Mouse (Mus musculus) liver, embryonic 14.5 days (tissue): ENCODE results near the gene Ncs1. TPM values are rescaled to one million over a fixed set of nuclear protein-coding genes. Genes with fewer than 3 reads are reported as not detected.

Source experiments
- ATAC-seq: fragments of 200-750 bp; cut with Nextera tagmentation; 2 replicates; pipeline ENCODE4 v1.8.0; 2017; ENCODE audit warnings: moderate number of reproducible peaks, mild to moderate bottlenecking, moderate library complexity; ENCODE audit not compliant: insufficient read depth
- DNase-seq, 3 experiments: peaks; one replicate each; pipeline ENCODE4 v3.0.0-alpha.2; 2012 to 2013; ENCODE audit warnings: low read depth in 3 of 3, low spot score in 3 of 3
- H3K27ac ChIP-seq: fragments of 300-500 bp; sonication (generic); 2 replicates; pipeline ENCODE4 v1.5.1; 2014; ENCODE audit warnings: moderate library complexity, mild to moderate bottlenecking, control low read depth, inconsistent platforms
- H3K27me3 ChIP-seq: fragments of 300-500 bp; sonication (generic); 2 replicates; pipeline ENCODE4 v1.6.1; 2014; ENCODE audit warnings: mild to moderate bottlenecking, low read length, moderate library complexity; ENCODE audit not compliant: control insufficient read depth, insufficient read depth
- H3K36me3 ChIP-seq: fragments of 300-500 bp; sonication (generic); replicated peaks from 2 replicates; pipeline ENCODE4 v1.6.1; 2014; ENCODE audit warnings: low read depth; ENCODE audit not compliant: control insufficient read depth, insufficient read depth
- H3K4me1 ChIP-seq, 2 experiments: fragments of 200-500 bp in 1 of 2; fragments of 300-500 bp in 1 of 2; sonication (generic) in 1 of 2; replicated peaks; 2 replicates each; pipeline ENCODE4 v1.6.1; 2012 to 2014; ENCODE audit warnings: antibody characterized with exemption in 1 of 2, inconsistent platforms in 1 of 2, low read length in 1 of 2; ENCODE audit not compliant: control insufficient read depth in 2 of 2, insufficient read depth in 2 of 2
- H3K4me2 ChIP-seq: fragments of 300-500 bp; sonication (generic); 2 replicates; pipeline ENCODE4 v1.6.1; 2014; ENCODE audit warnings: low read depth, mild to moderate bottlenecking, control low read depth, moderate library complexity
- H3K4me3 ChIP-seq, 2 experiments: fragments of 200-500 bp in 1 of 2; fragments of 300-500 bp in 1 of 2; sonication (generic) in 1 of 2; 2 replicates each; pipeline ENCODE4 v1.5.1; 2012 to 2014; ENCODE audit warnings: low read depth in 2 of 2, low read length in 2 of 2, mild to moderate bottlenecking in 2 of 2, control low read depth in 1 of 2, inconsistent platforms in 1 of 2, moderate library complexity in 1 of 2; ENCODE audit not compliant: insufficient read depth in 1 of 2
- H3K9ac ChIP-seq: fragments of 300-500 bp; sonication (generic); replicated peaks from 2 replicates; pipeline ENCODE4 v1.6.1; 2014; ENCODE audit warnings: mild to moderate bottlenecking, control low read depth, moderate library complexity
- H3K9me3 ChIP-seq: fragments of 300-500 bp; sonication (generic); 2 replicates; pipeline ENCODE4 v1.6.1; 2016; ENCODE audit warnings: low read length, mixed read lengths; ENCODE audit not compliant: control insufficient read depth
- CTCF ChIP-seq: IDR thresholded peaks from 2 replicates; pipeline ENCODE4 v1.5.1; 2016; ENCODE audit warnings: antibody characterized with exemption, low read depth, control low read depth
- EP300 ChIP-seq: IDR thresholded peaks from 2 replicates; pipeline ENCODE4 v1.6.1; 2016; ENCODE audit warnings: antibody characterized with exemption, low read depth
- WGBS: fragments of 180-500 bp; shearing (Covaris S2); extraction: QIAGEN DNeasy Blood & Tissue Kit; methylation state at CpG from one replicate; pipeline ENCODE4 v1.1.7; 2014; ENCODE audit not compliant: insufficient replicate concordance; 5-methylcytosine and 5-hydroxymethylcytosine counted together
- polyA plus RNA-seq, 2 experiments: library from polyadenylated mRNA; depleted of rRNA in 1 of 2; stranded (reverse) in 1 of 2; unstranded in 1 of 2; fragments of >200 nt; fragmentation: Nextera tagmentation in 1 of 2; extraction: Ambion mirVana in 1 of 2; gene quantifications; 2 replicates each; pipeline versions ENCODE4 v1.2.1 to v1.2.3; 2012 to 2014

The Ncs1 gene
- polyA plus RNA-seq, 2 experiments, result 0.42 to 1.4 TPM

- H3K27ac ChIP-seq, result no peak overlapping the region
- ATAC-seq (no peak), DNase-seq (no peak)
- no peak overlapping the region for H3K4me3 ChIP-seq
- WGBS, result 48% methylated on average over 12 of the region's 12 CpGs
- H3K27me3 ChIP-seq, result no peaks in the 10 kb centered on the region
- TF ChIP-seq EP300 (no peak), CTCF (no peak)
- no peak overlapping the region for H3K9ac ChIP-seq
- H3K9me3 ChIP-seq, result no peaks in the 10 kb centered on the region
- no peak overlapping the region for H3K4me2 ChIP-seq
- H3K4me1 ChIP-seq, result no peaks in the 10 kb centered on the region
- no peaks in the 10 kb centered on the region for H3K36me3 ChIP-seq
Observed at GRCm38 (mm10) chr2:31337706-31338330, 92.2 kb downstream of the Ncs1 start.

- Histone ChIP-seq H3K36me3 (no peaks in the 10 kb centered on the region), H3K27ac (no peak overlapping the region), H3K9me3 (no peaks in the 10 kb centered on the region), H3K4me3 (no peak overlapping the region), H3K9ac (no peak overlapping the region), H3K4me2 (no peak overlapping the region), H3K27me3 (no peaks in the 10 kb centered on the region), H3K4me1 (no peaks in the 10 kb centered on the region)
- no peak for DNase-seq
- WGBS, result 43% methylated on average over 9 of the region's 9 CpGs
- no peak for ATAC-seq
- TF ChIP-seq EP300 (no peak), CTCF (no peak)
Observed at GRCm38 (mm10) chr2:31339826-31340225, 94.2 kb downstream of the Ncs1 start.

DNA sequence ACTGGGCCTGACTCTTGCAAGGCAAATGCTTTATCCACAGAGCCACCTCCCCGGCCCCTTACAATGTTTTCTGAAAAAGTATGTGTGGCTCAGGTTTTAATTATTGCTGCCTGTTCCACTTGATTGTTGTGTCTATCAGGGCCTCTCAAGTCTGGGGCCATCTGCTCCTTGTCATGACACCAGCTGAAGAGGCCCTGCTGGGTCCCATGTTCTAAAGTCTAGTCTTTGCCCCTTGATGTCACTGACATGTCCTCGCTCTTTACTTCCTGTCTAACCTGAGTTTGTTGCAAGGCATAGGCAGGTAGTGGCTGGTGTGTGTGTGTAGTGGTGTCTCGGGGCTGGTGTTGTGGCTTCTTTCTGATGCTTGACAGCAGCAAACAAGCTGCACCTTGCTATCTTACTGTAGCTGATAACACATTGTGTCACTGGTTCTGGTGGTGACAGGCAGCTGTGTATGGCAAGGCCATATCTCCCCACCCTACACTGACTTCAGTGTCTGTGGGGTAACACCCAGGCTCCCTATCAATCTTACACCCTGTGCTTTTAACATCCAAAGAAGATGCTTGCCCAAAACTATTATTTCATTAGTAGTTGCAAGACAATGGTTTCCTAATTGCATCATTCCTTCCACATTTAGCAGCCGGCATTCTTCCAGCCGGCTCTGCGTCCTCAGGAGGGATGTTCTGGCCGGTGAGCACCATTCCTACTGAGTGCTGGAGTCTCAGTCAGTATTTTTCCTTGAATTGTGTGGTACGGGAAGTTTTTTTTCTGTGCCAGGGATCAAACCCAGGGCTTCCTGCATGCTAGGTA lies 96.3 kb downstream of the Ncs1 start:
- ATAC-seq (no peak), DNase-seq (no peak)
- Histone ChIP-seq H3K27me3 (no peaks in the 10 kb centered on the region), H3K27ac (no peak overlapping the region), H3K4me2 (no peak overlapping the region), H3K9me3 (no peaks in the 10 kb centered on the region), H3K36me3 (no peaks in the 10 kb centered on the region), H3K9ac (no peak overlapping the region), H3K4me3 (no peak overlapping the region), H3K4me1 (no peaks in the 10 kb centered on the region)
- 63% methylated on average over 8 of the region's 8 CpGs for WGBS
- TF ChIP-seq CTCF, result no peak
- TF ChIP-seq EP300, result no peak

Other genes with a start within 250 kb of the Ncs1 start
- 4.8 and 6.4 TPM in 2 replicates for gene Fnbp1, start 103.8 kb upstream of the Ncs1 start, polyA plus RNA-seq (2012; rRNA removed)
- gene Fnbp1, start 103.8 kb upstream of the Ncs1 start, polyA plus RNA-seq (2014; fragmentation: Nextera tagmentation; extraction: Ambion mirVana), result 3.9 and 4.3 TPM in 2 replicates
- gene Gpr107, start 93.5 kb upstream of the Ncs1 start, polyA plus RNA-seq (2012; rRNA removed), result 4.5 and 5.4 TPM in 2 replicates
- 7.0 and 8.6 TPM in 2 replicates for gene Gpr107, start 93.5 kb upstream of the Ncs1 start, polyA plus RNA-seq (2014; fragmentation: Nextera tagmentation; extraction: Ambion mirVana)
- gene Hmcn2, start 68.6 kb downstream of the Ncs1 start, polyA plus RNA-seq (2012; rRNA removed), result 0.21 and 0.27 TPM in 2 replicates
- gene Hmcn2, start 68.6 kb downstream of the Ncs1 start, polyA plus RNA-seq (2014; fragmentation: Nextera tagmentation; extraction: Ambion mirVana), result 0.10 and 0.14 TPM in 2 replicates
- gene Ass1, start 224.4 kb downstream of the Ncs1 start, polyA plus RNA-seq (2012; rRNA removed), result 53.3 and 64.7 TPM in 2 replicates
- gene Ass1, start 224.4 kb downstream of the Ncs1 start, polyA plus RNA-seq (2014; fragmentation: Nextera tagmentation; extraction: Ambion mirVana), result 86.7 and 97.2 TPM in 2 replicates